Mouse (Mus musculus): ENCODE data around the gene Olfr361. TPM values are rescaled to one million over a fixed set of nuclear protein-coding genes. Genes with fewer than 3 reads are reported as not detected.

Gene Olfr361
- not detected for total RNA-seq (2023)

DNA sequence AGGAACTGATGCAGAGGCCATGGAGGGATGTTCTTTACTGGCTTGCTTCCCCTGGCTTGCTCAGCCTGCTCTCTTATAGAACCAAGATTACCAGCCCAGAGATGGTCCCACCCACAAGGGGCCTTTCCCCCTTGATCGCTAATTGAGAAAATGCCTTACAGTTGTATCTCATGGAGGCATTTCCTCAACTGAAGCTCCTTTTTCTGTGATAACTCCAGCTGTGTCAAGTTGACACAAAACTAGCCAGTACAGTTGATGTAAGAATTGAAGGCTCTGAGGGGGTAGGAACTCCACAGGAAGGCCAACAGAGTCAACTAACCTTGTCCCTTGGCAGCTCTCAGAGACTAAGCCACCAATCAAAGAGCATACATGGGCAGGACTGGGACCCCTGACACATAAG lies at the start of gene Olfr361:
Gene Olfr361, minus strand, starts transcription at position 101 of the 400 bp plus-strand sequence.

GRCm38 (mm10) chr2:37117810-37118209 lies 28.7 kb upstream of the Olfr361 start, which contains the start of gene Olfr362:
Olfr362 (minus strand) TSS chr2:37117910.

DNA sequence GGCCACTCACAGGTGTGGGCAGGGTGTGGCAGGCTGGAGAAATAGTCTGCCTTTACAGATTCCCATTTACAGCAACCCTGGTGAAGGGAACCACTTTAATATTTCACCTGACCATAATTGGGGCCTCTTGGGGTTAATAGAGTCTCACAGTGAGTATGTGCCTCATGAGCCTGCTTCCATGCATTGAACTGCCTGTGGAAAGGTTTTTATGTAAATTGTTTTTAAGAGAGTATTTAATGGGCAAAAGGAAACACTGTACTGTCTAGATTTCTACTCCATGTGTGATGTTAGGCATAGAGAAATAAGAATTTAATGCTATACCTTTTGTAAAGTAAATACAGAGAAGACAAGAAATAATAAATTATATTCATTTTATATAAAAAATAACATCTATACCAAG lies 23.6 kb downstream of the Olfr361 start, which contains the start of gene Olfr360:
Gene Olfr360, plus strand, starts transcription at position 301 of the 400 bp plus-strand sequence.

Other genes starting within 250 kb of the Olfr361 start
- not detected for gene Olfr350, start 243.0 kb downstream of the Olfr361 start, total RNA-seq (2023)
- not detected for gene Olfr351, start 226.6 kb downstream of the Olfr361 start, total RNA-seq (2023)
- gene Olfr352, start 220.8 kb downstream of the Olfr361 start, total RNA-seq (2023): not detected
- gene Olfr353, start 196.4 kb downstream of the Olfr361 start, total RNA-seq (2023): not detected
- gene Olfr354, start 183.6 kb downstream of the Olfr361 start, total RNA-seq (2023): not detected
- gene Olfr355, start 160.4 kb downstream of the Olfr361 start, total RNA-seq (2023): not detected
- not detected for gene Olfr356, start 152.2 kb downstream of the Olfr361 start, total RNA-seq (2023)
- gene Olfr357, start 95.5 kb downstream of the Olfr361 start, total RNA-seq (2023): not detected
- gene Olfr358, start 80.0 kb downstream of the Olfr361 start, total RNA-seq (2023): not detected
- gene Olfr360, start 23.5 kb downstream of the Olfr361 start, total RNA-seq (2023): not detected
- gene Olfr362, start 28.6 kb upstream of the Olfr361 start, total RNA-seq (2023): not detected
- gene Olfr364-ps1, start 50.0 kb upstream of the Olfr361 start, total RNA-seq (2023): not detected
- not detected for gene Olfr365, start 98.9 kb upstream of the Olfr361 start, total RNA-seq (2023)
- not detected for gene Olfr366, start 122.3 kb upstream of the Olfr361 start, total RNA-seq (2023)
- gene Olfr368, start 237.2 kb upstream of the Olfr361 start, total RNA-seq (2023): not detected

Data from monocyte, adult 59 days (primary cell).